Mouse (Mus musculus) inflammation-experienced regulatory T-cells, adult 6 months (primary cell): ENCODE measurements around the gene Qdpr. TPM values are rescaled to one million over a fixed set of nuclear protein-coding genes. Genes with fewer than 3 reads are reported as not detected.

Experiments
- ATAC-seq: one replicate; pipeline ENCODE4 v1.8.0; 2017
- polyA plus RNA-seq, 3 experiments: library from polyadenylated mRNA; unstranded; fragments of 100-300 nt; shearing (Covaris generic); gene quantifications; one replicate each; pipeline ENCODE4 v1.2.1; 2017

Gene Qdpr
- 10 to 100 TPM; 35.3 to 59.3 (median 52.5) TPM for polyA plus RNA-seq

GRCm38 (mm10) chr5:45449831-45450716, at the start of gene Qdpr:
Gene Qdpr, minus strand, starts transcription at chr5:45450236.
- peak; percentile 93 for ATAC-seq

- no peak for ATAC-seq
Observed at GRCm38 (mm10) chr5:45497564-45497963, 47.5 kb upstream of the Qdpr start.

DNA sequence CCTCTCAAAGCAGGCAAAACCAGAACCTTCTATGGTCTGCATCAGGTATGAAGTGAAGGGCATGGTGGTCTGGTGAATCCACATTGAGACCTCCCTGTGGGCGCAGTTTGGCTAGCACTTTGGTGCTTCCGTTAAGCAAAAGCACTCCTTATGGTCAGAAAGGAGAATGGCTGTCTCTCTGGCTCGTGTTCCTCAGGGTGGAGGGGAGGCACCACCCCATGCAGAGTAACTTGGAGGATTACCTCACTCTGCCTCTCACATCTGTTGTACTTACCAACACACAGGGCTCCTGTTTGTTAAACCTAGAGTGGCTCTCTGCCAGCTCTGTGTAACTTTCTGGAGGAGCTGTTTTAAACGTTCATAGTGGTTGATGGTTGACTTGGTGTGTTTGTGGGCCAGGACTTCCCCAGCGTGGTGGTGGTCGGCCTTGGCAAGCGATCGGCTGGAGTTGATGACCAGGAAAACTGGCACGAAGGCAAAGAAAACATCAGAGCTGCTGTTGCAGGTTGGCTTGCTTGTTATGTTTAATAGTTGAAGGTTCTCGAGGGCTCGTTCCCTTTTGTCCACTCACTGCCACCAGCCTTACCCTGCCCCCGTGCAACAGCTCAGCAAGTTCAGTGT, 47.0 kb upstream of the Qdpr start:
- no peak for ATAC-seq

- ATAC-seq = no peak
Observed at GRCm38 (mm10) chr5:45496479-45496878, 46.4 kb upstream of the Qdpr start.

DNA sequence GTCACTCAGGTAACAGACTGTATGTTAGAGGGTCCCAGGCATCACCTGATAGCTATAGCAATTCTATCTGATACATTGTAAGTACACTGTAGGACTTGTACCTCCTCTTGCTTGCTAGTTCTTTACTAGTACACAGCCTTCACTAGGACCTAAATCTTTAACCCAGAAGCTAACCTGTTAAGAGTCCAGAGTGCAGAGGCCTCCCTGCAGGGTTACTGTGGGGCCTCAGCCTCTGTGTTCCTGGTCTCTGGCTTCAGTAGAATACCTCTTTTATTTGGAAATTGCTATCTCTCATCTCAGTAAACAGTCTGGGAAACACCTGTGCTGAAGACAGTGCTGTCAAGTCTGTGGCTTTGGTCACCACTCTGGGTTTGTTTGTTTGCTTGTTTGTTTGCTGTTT, 46.0 kb upstream of the Qdpr start:
- ATAC-seq = no peak

DNA sequence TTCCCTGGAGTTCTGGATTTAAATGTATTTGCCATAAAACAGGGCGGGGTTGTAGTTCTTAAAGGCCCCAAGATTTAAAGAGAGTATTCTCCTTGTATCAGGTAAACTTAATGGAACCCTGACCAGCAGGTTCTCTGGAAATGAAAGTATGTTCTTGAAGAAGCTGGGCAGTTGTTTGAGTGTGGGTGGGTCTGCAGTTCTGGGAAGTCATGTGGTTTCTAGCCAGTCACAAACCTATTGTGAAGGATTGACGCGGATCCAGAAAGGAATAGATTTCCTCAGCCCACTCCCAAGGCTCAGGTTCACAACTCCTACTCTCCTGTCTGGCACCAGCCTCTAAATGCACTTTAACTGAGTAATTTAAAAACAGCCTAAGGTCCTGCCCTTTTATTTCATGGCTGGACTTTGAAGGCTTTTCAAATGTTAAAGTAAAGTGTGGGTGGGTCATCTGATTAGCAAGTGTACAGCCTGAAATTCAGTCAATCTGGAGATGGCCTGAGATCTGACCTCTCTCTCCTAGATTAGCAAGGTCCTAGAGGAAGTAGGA, 45.5 kb upstream of the Qdpr start:
- ATAC-seq = no peak

DNA sequence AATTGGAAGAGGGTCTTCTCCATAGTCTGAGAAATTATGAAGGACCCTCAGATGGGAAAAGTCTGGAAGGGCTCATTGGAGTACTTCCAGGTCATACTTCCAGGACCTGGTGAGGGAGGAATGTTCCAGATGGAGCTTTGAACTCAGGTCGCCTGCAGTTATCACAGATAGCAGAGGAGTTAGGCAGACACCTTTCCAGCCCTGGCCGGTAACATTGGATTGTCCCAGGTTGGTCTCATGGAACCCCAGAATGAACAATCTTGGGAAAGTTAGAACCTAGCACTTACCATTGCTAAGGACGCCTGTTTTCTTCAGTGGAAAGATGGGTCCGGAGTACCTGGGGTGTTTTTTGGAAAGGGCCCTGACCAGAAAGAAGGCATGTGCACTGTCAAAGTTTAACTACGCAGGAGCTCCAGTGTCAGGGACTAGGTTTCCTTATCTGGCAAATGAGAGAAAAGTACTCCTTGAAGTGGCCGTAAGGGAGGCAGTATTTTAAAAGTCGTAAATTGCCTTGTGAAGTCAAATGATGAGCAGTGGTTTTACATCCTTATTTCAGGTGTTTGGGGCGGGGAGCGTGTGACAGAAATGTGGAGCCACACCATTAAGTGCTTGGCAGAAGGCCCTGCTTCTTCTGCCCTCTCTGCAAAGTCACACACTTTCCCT, 44.2 kb upstream of the Qdpr start:
- ATAC-seq = no peak

GRCm38 (mm10) chr5:45493191-45494092, 43.4 kb upstream of the Qdpr start, which contains the start of gene Lap3:
Gene Lap3, plus strand, starts transcription at chr5:45493374.
- peak; percentile 92 for ATAC-seq

DNA sequence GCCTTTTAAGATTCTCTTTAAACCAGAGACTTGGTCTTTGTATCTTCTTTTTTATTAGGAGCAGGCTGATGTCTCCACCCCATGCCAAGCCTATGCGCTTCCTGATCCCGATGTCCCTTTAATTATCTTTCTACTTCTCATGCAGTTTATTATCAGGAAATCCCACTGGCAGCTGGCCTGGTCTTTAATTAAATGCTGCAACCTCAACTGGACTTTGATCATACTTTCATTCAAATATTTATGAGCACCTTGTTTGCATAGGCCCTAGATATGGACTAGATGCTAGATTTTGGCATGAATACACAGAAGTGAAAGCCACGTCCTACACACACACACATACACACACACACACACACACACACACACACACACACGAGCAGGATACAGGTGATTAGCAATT, 41.7 kb upstream of the Qdpr start:
- ATAC-seq = no peak

DNA sequence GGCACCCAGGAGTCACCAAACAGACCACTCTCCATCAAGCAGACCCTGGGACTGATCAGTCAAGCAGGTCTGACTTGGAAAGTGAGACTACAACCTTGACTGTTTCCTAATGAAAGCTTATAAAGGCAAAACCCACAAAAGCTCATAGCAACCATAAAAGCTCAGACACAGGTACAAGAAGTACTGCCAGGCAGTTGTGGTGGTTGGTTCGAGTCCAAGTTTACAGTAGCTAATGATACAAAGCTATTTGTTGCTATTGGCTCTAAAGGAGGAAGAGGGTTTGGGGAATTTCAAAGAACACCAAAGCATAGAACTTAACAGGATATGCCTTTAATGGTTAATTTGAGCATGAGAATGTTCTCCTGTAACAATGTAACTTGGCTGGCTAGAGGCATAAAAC, 33.6 kb upstream of the Qdpr start:
- ATAC-seq = no peak

DNA sequence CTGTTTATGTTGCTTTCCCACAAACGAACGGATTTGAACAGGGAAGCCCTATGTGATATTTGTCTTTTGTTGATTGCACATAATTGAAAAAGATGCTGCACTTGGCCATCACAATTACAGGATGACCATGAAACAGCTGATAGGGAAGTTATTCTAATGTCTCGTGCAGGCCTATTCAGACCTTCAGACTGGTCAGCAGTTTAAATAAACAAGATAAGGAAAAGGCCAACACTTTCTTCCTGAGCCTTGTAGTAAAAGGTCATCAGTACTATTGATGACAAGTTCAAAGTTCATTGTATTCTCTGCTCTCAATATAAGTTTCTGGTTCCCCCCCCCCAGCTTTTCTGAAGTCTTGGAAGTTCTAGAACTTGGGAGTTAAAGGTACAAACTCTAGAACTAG, 32.6 kb upstream of the Qdpr start:
- ATAC-seq = no peak

- ATAC-seq = no peak
Observed at GRCm38 (mm10) chr5:45481125-45481524, 31.1 kb upstream of the Qdpr start.

GRCm38 (mm10) chr5:45480066-45480465, 30.0 kb upstream of the Qdpr start:
- no peak for ATAC-seq

DNA sequence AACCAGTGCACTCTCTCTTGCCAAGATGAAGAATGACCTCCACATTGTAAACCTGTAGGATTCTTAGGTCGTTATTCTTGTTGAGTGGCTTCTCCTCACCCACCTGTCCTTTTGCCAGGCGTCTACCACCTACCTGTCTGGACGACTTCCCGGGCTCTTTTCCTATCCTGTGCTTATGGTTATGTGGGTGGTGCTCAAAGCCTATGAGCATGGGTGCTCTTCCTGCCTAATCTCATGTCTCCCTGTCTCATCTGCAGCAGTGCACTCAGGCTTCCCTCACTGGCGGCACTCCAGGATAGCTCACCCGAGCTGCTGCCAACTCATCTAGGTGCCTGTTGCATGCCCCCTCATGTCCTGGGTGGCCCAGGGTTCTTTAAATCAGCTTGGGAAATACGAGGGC, 27.6 kb upstream of the Qdpr start:
- no peak for ATAC-seq

- no peak for ATAC-seq
Observed at GRCm38 (mm10) chr5:45476288-45476687, 26.3 kb upstream of the Qdpr start.

DNA sequence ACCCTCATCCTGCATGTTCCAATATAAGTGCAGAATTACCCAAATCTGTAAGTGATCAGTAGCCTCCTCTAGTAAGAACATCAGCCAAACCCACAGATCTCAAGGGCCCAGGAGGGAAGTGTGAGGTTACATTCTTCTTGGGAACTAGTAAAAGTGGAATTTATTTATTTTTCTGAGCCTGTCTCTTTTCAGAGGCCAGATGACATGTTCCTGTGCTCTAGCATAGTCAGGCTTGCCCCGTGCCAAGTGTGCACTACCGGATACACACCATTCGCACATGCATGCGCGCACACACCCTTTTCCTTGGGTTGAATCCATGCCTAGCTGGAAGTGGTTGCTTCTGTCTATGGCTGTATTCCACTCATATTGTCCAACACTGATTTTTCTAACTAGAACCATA, 25.7 kb upstream of the Qdpr start:
- no peak for ATAC-seq

GRCm38 (mm10) chr5:45474758-45475157, 24.7 kb upstream of the Qdpr start:
- ATAC-seq = no peak

- peak; percentile 81 for ATAC-seq
Observed at GRCm38 (mm10) chr5:45474215-45474614, 24.2 kb upstream of the Qdpr start.

DNA sequence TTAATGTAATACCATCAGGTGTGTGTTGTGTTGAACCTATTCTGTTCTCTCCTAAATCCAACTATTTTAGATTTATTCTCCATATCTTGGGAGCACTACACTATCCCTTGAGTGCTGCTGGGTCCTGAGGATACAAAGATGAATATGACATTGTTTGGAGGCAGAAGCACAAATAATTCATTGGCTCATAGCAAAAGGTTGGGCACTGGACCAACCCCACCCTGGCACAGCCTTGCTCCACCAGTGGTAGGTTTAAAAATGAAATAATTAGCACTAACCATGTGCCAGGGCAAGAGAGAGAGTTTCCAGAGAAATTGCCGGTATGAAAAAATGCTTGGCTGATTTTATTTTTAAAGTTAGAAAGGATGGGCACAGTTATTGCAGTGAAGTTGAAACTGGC, 23.5 kb upstream of the Qdpr start:
- ATAC-seq = no peak

GRCm38 (mm10) chr5:45472880-45473450, 22.9 kb upstream of the Qdpr start:
- ATAC-seq = no peak

- no peak for ATAC-seq
Observed at GRCm38 (mm10) chr5:45454456-45454855, 4.4 kb upstream of the Qdpr start.

DNA sequence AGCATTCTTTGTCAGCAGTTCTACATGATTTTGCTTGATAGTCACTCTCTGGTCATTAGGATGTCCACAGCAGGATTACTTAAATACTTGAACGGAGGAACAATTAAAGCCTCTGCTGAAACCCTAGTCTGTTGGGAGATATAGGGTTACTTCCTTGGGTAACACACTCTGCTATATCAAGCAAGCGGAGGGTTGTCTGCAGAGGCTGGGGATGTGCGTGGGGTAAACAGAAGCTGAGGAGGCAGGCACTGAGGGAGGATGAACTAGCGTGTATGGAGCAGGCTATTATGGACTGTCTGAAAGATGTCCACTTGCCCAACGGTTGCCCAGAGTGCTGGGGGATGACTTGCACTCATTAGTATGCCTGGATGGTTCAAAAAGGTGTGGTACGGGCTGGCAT, 3.4 kb upstream of the Qdpr start, which contains the start of gene Clrn2:
Gene Clrn2, plus strand, starts transcription at position 301 of the 400 bp plus-strand sequence.
- ATAC-seq = no peak
